Mouse (Mus musculus): ENCODE results near the gene Gm20379. TPM values are rescaled to one million over a fixed set of nuclear protein-coding genes. Genes with fewer than 3 reads are reported as not detected.
A peak's percentile ranks its signal among the peaks of the same experiment; 100 is the strongest.

The Gm20379 gene
- total and polyA plus RNA-seq, 3 experiments = 11.7 TPM; not detected in 2

GRCm38 (mm10) chr13:92346338-92346737 lies 40.6 kb downstream of the Gm20379 start:
- no peak for TF ChIP-seq MAX (IDR thresholded peaks at IDR 0.05; ENCODE audit: low read length)
- no peak for TF ChIP-seq ETS1 (conservative IDR thresholded peaks at IDR 0.05; ENCODE audit: low read depth, low read length)
- no peak for TF ChIP-seq JUN (IDR thresholded peaks at IDR 0.05; ENCODE audit: insufficient read depth, low read depth, low read length)
- no peak for TF ChIP-seq ZC3H11A (IDR thresholded peaks at IDR 0.05; ENCODE audit: low read depth, low read length)
- TF ChIP-seq POLR2A (IDR thresholded peaks at IDR 0.05; ENCODE audit: low read depth, low read length) = no peak
- no peak for TF ChIP-seq JUND (conservative IDR thresholded peaks at IDR 0.05; ENCODE audit: low read depth, low read length)
- TF ChIP-seq TBP (conservative IDR thresholded peaks at IDR 0.05; ENCODE audit: low read depth, low read length) = no peak
- TF ChIP-seq MYC (IDR thresholded peaks at IDR 0.05; ENCODE audit: low read depth, low read length) = no peak
- TF ChIP-seq IRF4 (IDR thresholded peaks at IDR 0.05; ENCODE audit: low read depth, low read length) = no peak
- TF ChIP-seq TCF12 (IDR thresholded peaks at IDR 0.05; ENCODE audit: low read depth, low read length) = no peak
- no peak for TF ChIP-seq ZMIZ1 (IDR thresholded peaks at IDR 0.05; ENCODE audit: low read depth, low read length)
- Histone ChIP-seq H3K9me3 (replicated peaks; ENCODE audit: low read length) (no peaks in the 10 kb centered on the region), H3K79me2 (replicated peaks; ENCODE audit: control insufficient read depth, extremely low read depth, insufficient read depth, poor library complexity, severe bottlenecking) (peaks cover 4% of the 10 kb centered on the region; the same call in 1 of the 2 replicates), H3K27ac (ENCODE audit: insufficient read depth, low read depth) (no peak overlapping the region), H3K36me3 (replicated peaks in 1 of 2; ENCODE audit: control insufficient read depth in 1 of 2, insufficient read depth in 1 of 2, low read length in 1 of 2) (peaks cover 30 to 82% of the 10 kb centered on the region in 2 experiments), H3K4me1 (ENCODE audit: control insufficient read depth in 1 of 2, insufficient read depth in 2 of 2) (peaks cover 5 to 15% of the 10 kb centered on the region in 2 experiments; a peak in 2 of 4 replicates), H3K27me3 (replicated peaks) (no peaks in the 10 kb centered on the region), H3K4me2 (ENCODE audit: insufficient read depth, low read depth, poor library complexity, severe bottlenecking) (no peak overlapping the region), H3K4me3 (replicated peaks in 1 of 3; ENCODE audit: low read depth in 2 of 3, low read length in 2 of 3, poor library complexity in 1 of 3) (no peak overlapping the region), H3K9ac (ENCODE audit: insufficient read depth, low read depth) (no peak overlapping the region)
- in situ Hi-C loops (cut with MboI; ENCODE audit: low pct_ligation_motif_present, low pct_unique_long_range_greater_than_20kb, low sequenced_read_pairs) (loop anchor here (25.0 kb wide), 1 partner anchor 434 kb away; no protein-coding TSS in a partner anchor), dilution Hi-C loops (cut with MboI; ENCODE audit: extremely low pct_ligation_motif_present, extremely low pct_unique_long_range_greater_than_20kb, low sequenced_read_pairs) (no loop called here)
- no peak for DNase-seq (ENCODE audit: extremely low read depth)

- Histone ChIP-seq H3K9me3 (replicated peaks; ENCODE audit: low read length) (no peaks in the 10 kb centered on the region), H3K4me1 (ENCODE audit: control insufficient read depth in 1 of 2, insufficient read depth in 2 of 2) (peaks cover 12 to 35% of the 10 kb centered on the region in 2 experiments), H3K36me3 (replicated peaks in 1 of 2; ENCODE audit: control insufficient read depth in 1 of 2, insufficient read depth in 1 of 2, low read length in 1 of 2) (peaks cover 13 to 45% of the 10 kb centered on the region in 2 experiments), H3K9ac (ENCODE audit: insufficient read depth, low read depth) (no peak overlapping the region), H3K79me2 (replicated peaks; ENCODE audit: control insufficient read depth, extremely low read depth, insufficient read depth, poor library complexity, severe bottlenecking) (peaks cover 5% of the 10 kb centered on the region), H3K27me3 (replicated peaks) (no peaks in the 10 kb centered on the region), H3K4me2 (ENCODE audit: insufficient read depth, low read depth, poor library complexity, severe bottlenecking) (no peak overlapping the region), H3K27ac (ENCODE audit: insufficient read depth, low read depth) (no peak overlapping the region), H3K4me3 (replicated peaks in 1 of 3; ENCODE audit: low read depth in 2 of 3, low read length in 2 of 3, poor library complexity in 1 of 3) (no peak overlapping the region)
- DNase-seq (ENCODE audit: extremely low read depth) = no peak
- TF ChIP-seq MYC (IDR thresholded peaks at IDR 0.05; ENCODE audit: low read depth, low read length) (no peak), CTCF (conservative IDR thresholded peaks at IDR 0.05 in 1 of 2, IDR thresholded peaks at IDR 0.05 in 1 of 2; ENCODE audit: low read depth in 2 of 2, low read length in 2 of 2) (no peak), NELFE (IDR thresholded peaks at IDR 0.05; ENCODE audit: low read depth, low read length) (no peak), RCOR1 (conservative IDR thresholded peaks at IDR 0.05; ENCODE audit: low read depth, low read length) (0 out of 2 replicates have a peak, but pooled peaks have one; percentile 22), PAX5 (IDR thresholded peaks at IDR 0.05; ENCODE audit: low read length) (no peak)
- in situ Hi-C loops (cut with MboI; ENCODE audit: low pct_ligation_motif_present, low pct_unique_long_range_greater_than_20kb, low sequenced_read_pairs) = loop anchor here (10.0 to 25.0 kb wide), 2 partner anchors 134 to 386 kb away; partner anchors contain the start of gene Fam151b
- dilution Hi-C loops (cut with MboI; ENCODE audit: extremely low pct_ligation_motif_present, extremely low pct_unique_long_range_greater_than_20kb, low sequenced_read_pairs) = no loop called here
Observed at GRCm38 (mm10) chr13:92351100-92351499, 45.3 kb downstream of the Gm20379 start.
